Mouse (Mus musculus): ENCODE measurements around the gene Mff.

The Mff gene

DNA sequence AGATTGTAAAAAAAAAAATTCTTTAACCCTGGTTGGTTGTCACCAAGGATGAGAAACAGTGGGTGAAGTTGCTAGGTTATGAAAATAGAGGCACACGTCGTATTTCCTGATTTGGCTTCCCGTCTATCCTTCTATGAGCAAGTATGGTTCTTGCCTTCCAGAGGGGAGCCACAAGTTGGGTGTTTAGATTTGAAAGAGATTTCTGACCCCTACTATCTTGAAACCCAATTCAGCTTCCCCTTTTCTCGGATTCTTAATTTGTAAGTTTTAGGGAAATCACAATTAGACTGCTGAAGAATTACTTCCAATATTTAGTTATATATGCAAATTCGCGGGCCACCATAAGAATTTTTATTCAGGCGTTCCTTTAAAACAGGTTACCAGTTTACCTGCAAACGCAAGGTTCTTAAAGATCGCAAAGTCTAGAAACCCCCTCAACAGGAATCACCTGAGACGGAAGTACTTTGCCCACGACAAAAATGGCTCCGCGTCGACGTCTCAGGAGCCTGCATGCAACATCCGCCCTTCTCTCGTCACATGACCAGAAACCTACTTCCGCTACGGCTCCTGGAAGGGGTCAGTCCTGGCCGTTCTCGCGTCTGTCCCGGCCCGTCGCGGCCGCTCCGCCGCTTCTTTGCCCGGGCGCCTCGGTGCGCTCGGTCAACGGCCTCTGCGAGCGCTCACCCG is at the start of gene Mff:
TSS of gene Mff (plus strand) at position 552 of the 687 bp plus-strand sequence.
- peak; percentile 99 for DNase-seq

GRCm38 (mm10) chr1:82686328-82686727 is 38.4 kb upstream of the Mff start:
- no peak for DNase-seq

DNA sequence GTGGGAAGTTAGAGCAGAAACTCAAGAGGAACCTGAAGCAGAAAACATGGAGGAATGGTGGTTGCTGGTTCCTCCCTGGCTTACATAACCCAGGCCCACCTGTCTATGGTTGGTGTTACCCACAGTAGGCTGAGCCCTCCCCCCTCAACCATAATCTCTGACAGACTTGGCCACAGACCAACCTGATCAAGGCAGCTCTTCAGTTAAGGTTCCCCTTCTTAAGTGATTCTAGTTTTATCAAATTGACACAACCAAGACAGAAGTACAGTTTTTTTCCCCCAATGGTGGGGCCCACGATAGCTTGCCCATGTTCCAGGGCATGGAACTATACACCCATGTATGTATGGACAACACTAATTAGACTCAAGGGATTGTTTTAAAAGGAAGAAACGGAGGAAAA is 37.8 kb upstream of the Mff start:
- no peak for DNase-seq

DNA sequence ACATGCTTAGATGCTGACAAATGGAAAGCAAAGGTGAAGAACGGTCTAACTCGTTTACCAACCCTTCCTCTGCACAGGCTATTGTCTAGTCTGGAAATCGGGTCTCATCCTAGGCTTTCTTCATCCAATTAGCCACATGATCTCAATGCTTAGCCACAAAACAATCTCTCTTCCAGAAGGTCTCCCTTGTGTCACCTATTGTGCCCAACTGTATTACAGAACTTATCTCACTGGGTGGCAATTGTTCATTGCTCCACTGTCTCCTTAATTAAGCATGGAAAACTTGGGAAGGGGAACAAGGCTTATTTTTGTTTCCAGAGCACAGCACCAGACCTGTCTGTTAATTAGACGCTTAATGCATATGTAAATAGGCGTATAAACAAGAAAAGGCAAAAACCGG is 36.8 kb upstream of the Mff start:
- no peak for DNase-seq

GRCm38 (mm10) chr1:82695915-82696314 is 28.8 kb upstream of the Mff start:
- no peak for DNase-seq

- no peak for DNase-seq
Measured at GRCm38 (mm10) chr1:82717816-82718512, 6.7 kb upstream of the Mff start.

GRCm38 (mm10) chr1:82725026-82725874 is 560 bp downstream of the Mff start:
- DNase-seq, result no peak

GRCm38 (mm10) chr1:82725875-82726185 is 1.1 kb downstream of the Mff start:
- DNase-seq, result no peak

- DNase-seq, result no peak
Measured at GRCm38 (mm10) chr1:82726482-82726881, 1.8 kb downstream of the Mff start.

DNA sequence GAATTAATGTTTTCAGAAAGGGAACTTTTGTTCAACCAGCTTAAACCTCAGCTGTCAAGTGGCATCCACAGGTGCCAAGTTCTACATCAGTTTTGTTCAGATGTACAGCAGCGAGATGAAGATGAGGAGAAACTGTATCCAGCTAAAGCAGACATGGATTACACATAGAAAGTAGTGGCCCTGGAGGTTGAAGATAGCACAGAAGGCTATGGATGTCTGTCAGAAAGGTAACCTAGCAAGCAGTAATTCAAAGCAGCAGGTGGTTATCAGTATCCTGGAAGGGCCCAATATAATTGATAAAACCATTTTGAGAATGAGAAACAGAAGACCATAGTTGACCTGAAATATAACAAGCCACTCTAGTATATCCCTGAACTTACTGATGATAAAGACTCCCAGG is 8.7 kb downstream of the Mff start:
- DNase-seq, result no peak

- DNase-seq, result no peak
Measured at GRCm38 (mm10) chr1:82738066-82738465, 13.4 kb downstream of the Mff start.

- no peak for DNase-seq
Measured at GRCm38 (mm10) chr1:82741539-82741938, 16.8 kb downstream of the Mff start.

- no peak for DNase-seq
Measured at GRCm38 (mm10) chr1:82743962-82744361, 19.3 kb downstream of the Mff start.

- DNase-seq, result no peak
Measured at GRCm38 (mm10) chr1:82746408-82746807, 21.7 kb downstream of the Mff start.

DNA sequence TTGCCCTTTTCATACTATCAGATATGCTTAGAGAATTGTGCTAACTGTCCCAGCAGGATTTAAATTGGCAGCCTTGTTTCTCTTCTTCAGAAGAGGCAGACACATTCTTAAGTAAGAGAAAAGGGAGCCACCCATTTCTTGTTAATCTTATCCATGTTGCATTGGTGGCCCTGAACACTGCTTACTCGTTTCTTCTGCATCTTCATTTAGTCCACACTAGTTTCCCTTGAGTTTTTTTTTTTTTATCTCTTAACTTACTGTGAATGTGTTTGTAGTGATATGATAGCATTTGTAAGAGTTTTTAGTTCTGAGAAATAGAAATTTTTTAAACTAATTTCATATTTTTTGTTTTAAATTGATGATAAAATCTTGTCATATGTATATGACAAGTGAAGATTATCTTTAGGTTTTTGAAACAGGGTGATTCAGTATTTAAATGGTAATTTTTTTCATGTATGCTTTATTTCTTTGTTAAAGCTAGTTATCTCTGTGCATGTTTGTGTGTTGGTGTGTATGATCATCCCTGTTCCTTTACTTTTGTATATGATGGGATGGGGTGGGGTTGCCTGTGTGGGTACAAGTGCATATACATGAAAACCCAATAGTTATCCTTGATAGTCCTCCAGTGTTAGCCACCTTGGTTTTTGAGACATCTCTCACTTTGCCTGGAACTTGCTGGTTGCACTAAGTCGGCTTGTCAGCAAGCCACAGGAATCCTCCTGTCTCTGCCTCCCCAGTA is 23.2 kb downstream of the Mff start:
- no peak for DNase-seq

DNA sequence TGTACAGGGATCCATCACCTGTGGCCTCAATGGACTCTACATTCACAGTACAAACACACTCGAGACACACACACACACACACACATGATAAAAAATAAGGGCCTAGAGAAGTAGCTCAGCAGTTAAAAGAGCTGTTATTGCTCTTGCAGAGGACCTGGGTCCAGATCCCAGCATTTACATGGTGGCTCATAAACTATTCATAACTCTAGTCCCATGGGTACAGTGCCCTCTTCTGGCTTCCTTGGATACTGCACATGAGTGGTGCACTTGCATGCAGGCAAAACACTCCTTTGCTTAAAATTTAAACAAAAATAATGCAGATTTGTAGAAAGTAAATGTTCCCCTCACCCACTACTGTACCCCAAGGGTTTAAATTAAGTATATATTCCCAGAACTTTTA is 34.8 kb downstream of the Mff start:
- no peak for DNase-seq

- no peak for DNase-seq
Measured at GRCm38 (mm10) chr1:82761454-82762169, 36.9 kb downstream of the Mff start.

- no peak for DNase-seq
Measured at GRCm38 (mm10) chr1:82762274-82762673, 37.6 kb downstream of the Mff start.

- DNase-seq, result no peak
Measured at GRCm38 (mm10) chr1:82766227-82766626, 41.5 kb downstream of the Mff start.

DNA sequence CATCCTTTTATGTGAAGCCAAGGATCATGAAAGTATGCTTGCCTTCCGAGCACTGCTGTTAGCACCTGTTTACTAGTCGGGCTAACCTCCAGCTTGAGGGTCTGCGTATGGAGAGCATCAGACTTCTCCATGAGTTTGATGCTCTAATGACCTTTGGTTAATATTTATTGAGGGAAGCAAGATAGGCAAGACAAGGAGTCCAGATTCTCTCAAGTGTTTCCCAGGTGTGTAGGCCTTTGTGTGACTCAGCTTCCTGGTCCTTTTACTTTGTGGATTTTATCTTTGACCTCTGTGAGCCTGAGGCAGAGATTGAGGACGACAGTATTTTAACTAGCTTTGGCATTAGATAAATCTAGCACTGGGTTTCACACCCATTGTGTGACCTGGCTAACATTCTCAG is 42.0 kb downstream of the Mff start:
- DNase-seq, result peak; percentile 44

GRCm38 (mm10) chr1:82768269-82768668 is 43.6 kb downstream of the Mff start, which contains the start of gene Tm4sf20:
Gene Tm4sf20 (minus strand): TSS chr1:82768461.
- DNase-seq, result no peak

GRCm38 (mm10) chr1:82771022-82771586 is 46.4 kb downstream of the Mff start, which contains the start of gene Gm47791:
Gene Gm47791 (minus strand): TSS chr1:82771243.
- DNase-seq, result peak; percentile 63
